Mouse (Mus musculus): ENCODE results near the gene Naa20. TPM values are rescaled to one million over a fixed set of nuclear protein-coding genes. Genes with fewer than 3 reads are reported as not detected.

Gene Naa20
- 119 and 134 TPM in 2 replicates for polyA plus RNA-seq (2015; fragmentation: Nextera tagmentation; extraction: Ambion mirVana)

- peaks cover 3% of the 10 kb centered on the region; the same call in 1 of the 2 replicates for H3K36me3 ChIP-seq (ENCODE audit: control insufficient read depth, insufficient read depth, low read length)
- peak within 1 kb of the TSS; percentile 58 for H3K4me2 ChIP-seq (replicated peaks; ENCODE audit: low read depth)
- WGBS: 85% methylated on average over 6 of the region's 6 CpGs
- H3K27ac ChIP-seq (replicated peaks): peak within 1 kb of the TSS; percentile 93
- 0 out of 2 replicates have a peak, but pooled peaks cover 5% of the 10 kb centered on the region for H3K4me1 ChIP-seq (replicated peaks; ENCODE audit: control insufficient read depth, insufficient read depth)
- no peaks in the 10 kb centered on the region for H3K27me3 ChIP-seq (ENCODE audit: control insufficient read depth, insufficient read depth, low read length)
- no peak for ATAC-seq (ENCODE audit: low FRiP score, low TSS enrichment)
- H3K9me3 ChIP-seq (ENCODE audit: control insufficient read depth, low read length): no peaks in the 10 kb centered on the region
- H3K9ac ChIP-seq (ENCODE audit: low read length): no peak within 1 kb of the TSS
- peak within 1 kb of the TSS; percentile 98 for H3K4me3 ChIP-seq (ENCODE audit: low read depth, low read length)
- no peak for DNase-seq (ENCODE audit: low spot score)
- no peak for TF ChIP-seq CTCF (IDR thresholded peaks at IDR 0.05; ENCODE audit: low read depth)
- TF ChIP-seq EP300 (optimal IDR thresholded peaks at IDR 0.05): no peak
Measured at GRCm38 (mm10) chr2:145901861-145902260, at the start of gene Naa20. Gene Naa20 (plus strand): TSS chr2:145902099.

DNA sequence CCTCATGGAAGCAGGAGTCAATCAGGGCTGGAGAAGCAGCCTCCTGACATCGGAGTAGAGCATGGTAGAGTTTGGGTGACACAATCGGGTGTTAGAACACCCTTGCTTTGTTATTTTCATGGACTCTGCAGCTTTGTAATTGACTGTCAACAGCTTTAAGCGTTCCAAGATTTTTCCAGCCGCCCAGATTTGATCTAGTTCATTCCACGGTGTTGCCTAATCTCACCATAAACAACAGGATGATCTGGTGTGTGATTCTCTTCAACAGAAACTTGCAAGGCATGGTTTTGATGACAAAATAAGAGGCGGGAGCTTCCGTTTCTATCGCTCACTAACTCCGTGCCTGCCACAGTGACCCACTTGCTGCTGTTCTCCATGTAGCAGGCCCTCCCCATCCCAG is 46.1 kb upstream of the Naa20 start:
- no peak overlapping the region for H3K4me3 ChIP-seq (ENCODE audit: low read depth, low read length)
- no peaks in the 10 kb centered on the region for H3K9me3 ChIP-seq (ENCODE audit: control insufficient read depth, low read length)
- no peak for TF ChIP-seq CTCF (IDR thresholded peaks at IDR 0.05; ENCODE audit: low read depth)
- no peak for TF ChIP-seq EP300 (optimal IDR thresholded peaks at IDR 0.05)
- H3K36me3 ChIP-seq (ENCODE audit: control insufficient read depth, insufficient read depth, low read length): no peaks in the 10 kb centered on the region
- H3K9ac ChIP-seq (ENCODE audit: low read length): no peak overlapping the region
- DNase-seq (ENCODE audit: low spot score): no peak
- no peak for ATAC-seq (ENCODE audit: low FRiP score, low TSS enrichment)
- peak overlapping the region; percentile 65 for H3K27ac ChIP-seq (replicated peaks)
- no peaks in the 10 kb centered on the region for H3K27me3 ChIP-seq (ENCODE audit: control insufficient read depth, insufficient read depth, low read length)
- no peak overlapping the region for H3K4me2 ChIP-seq (replicated peaks; ENCODE audit: low read depth)
- peaks cover 3% of the 10 kb centered on the region; the same call in 1 of the 2 replicates for H3K4me1 ChIP-seq (replicated peaks; ENCODE audit: control insufficient read depth, insufficient read depth)
- WGBS: 48% methylated on average over 9 of the region's 9 CpGs

GRCm38 (mm10) chr2:145857864-145858263 is 44.0 kb upstream of the Naa20 start:
- Histone ChIP-seq H3K27me3 (ENCODE audit: control insufficient read depth, insufficient read depth, low read length) (no peaks in the 10 kb centered on the region), H3K9ac (ENCODE audit: low read length) (no peak overlapping the region), H3K4me1 (replicated peaks; ENCODE audit: control insufficient read depth, insufficient read depth) (no peaks in the 10 kb centered on the region), H3K27ac (replicated peaks) (0 out of 2 replicates have a peak overlapping the region, but pooled peaks have one; percentile 98), H3K36me3 (ENCODE audit: control insufficient read depth, insufficient read depth, low read length) (no peaks in the 10 kb centered on the region), H3K4me2 (replicated peaks; ENCODE audit: low read depth) (no peak overlapping the region), H3K4me3 (ENCODE audit: low read depth, low read length) (no peak overlapping the region), H3K9me3 (ENCODE audit: control insufficient read depth, low read length) (no peaks in the 10 kb centered on the region)
- no peak for TF ChIP-seq CTCF (IDR thresholded peaks at IDR 0.05; ENCODE audit: low read depth)
- TF ChIP-seq EP300 (optimal IDR thresholded peaks at IDR 0.05): no peak
- ATAC-seq (ENCODE audit: low FRiP score, low TSS enrichment): no peak
- no peak for DNase-seq (ENCODE audit: low spot score)
- 64% methylated on average over 8 of the region's 8 CpGs for WGBS

DNA sequence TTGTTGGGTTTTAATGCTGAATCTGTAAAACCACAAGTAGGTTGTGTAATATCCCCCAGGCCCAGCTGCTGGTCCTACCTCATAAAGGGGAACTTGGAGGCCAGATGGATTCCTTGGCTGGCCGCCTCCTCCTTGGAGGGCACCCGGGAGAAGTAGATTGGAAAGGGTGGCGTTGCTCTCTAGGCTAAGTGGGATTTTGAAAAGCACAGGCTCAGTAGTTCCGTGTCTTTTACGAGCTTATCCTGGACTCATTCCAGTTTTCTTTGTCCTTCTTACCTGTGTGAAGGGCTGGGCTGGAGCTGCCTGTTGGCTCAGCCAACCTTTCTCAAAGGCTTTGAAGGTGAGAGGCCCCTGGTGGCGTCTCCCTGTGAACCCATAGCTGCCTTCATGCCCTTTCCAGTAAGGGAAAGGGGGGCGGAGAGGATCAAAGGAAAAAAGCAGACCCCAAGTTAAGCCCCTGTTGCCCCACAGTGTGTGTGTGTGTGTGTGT is 42.4 kb upstream of the Naa20 start:
- DNase-seq (ENCODE audit: low spot score) (peak; percentile 71), ATAC-seq (ENCODE audit: low FRiP score, low TSS enrichment) (peak; percentile 61)
- Histone ChIP-seq H3K27me3 (ENCODE audit: control insufficient read depth, insufficient read depth, low read length) (no peaks in the 10 kb centered on the region), H3K4me2 (replicated peaks; ENCODE audit: low read depth) (peak overlapping the region; percentile 72), H3K9me3 (ENCODE audit: control insufficient read depth, low read length) (no peaks in the 10 kb centered on the region), H3K4me3 (ENCODE audit: low read depth, low read length) (peak overlapping the region; percentile 63; the same call in 1 of the 2 replicates), H3K27ac (replicated peaks) (peak overlapping the region; percentile 98), H3K36me3 (ENCODE audit: control insufficient read depth, insufficient read depth, low read length) (no peaks in the 10 kb centered on the region), H3K4me1 (replicated peaks; ENCODE audit: control insufficient read depth, insufficient read depth) (0 out of 2 replicates have a peak, but pooled peaks cover 3% of the 10 kb centered on the region), H3K9ac (ENCODE audit: low read length) (peak overlapping the region; percentile 53)
- WGBS: 17% methylated on average over 7 of the region's 7 CpGs
- TF ChIP-seq EP300 (optimal IDR thresholded peaks at IDR 0.05) (no peak), CTCF (IDR thresholded peaks at IDR 0.05; ENCODE audit: low read depth) (no peak; the same call in 1 of the 2 replicates)

DNA sequence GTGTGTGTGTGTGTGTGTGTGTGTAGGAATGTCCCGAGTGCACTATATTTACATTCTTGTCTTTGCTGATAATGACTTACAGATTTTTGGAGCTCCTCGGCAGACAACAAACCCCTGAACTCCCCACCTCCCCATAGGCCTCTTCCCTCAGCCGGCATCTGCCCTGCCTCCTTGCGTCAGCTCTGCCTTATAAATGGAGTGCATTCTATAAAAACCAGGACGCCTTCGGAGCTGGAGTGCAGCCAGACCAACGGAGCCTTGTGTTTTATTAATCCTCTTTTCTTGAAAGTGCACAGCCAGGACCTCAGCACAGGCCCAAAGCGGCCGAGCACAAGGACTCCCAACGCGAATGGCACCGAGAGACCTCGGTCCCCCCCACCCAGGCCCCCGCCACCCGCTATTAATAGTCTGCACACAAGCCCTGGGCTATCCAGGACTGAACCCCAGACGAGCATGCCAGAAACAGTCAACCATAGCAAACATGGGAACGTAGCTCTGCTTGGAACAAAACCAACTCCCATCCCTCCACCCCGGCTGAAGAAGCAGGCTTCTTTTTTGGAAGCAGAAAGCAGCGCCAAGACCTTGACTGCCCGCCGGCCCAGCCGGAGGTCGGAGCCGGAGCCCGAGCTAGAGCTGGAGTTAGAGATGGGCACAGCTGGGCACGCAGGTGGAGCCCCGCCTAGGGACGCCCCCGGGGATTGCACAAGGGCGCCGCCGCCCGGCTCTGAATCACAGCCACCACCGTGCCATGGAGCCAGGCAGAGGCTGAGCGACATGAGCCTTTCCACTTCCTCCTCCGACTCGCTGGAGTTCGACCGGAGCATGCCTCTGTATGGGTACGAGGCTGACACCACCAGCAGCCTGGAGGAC is 41.7 kb upstream of the Naa20 start:
- WGBS: 1% methylated on average over 40 of the region's 40 CpGs
- Histone ChIP-seq H3K27ac (replicated peaks) (peak overlapping the region; percentile 98), H3K9ac (ENCODE audit: low read length) (peak overlapping the region; percentile 84), H3K36me3 (ENCODE audit: control insufficient read depth, insufficient read depth, low read length) (no peaks in the 10 kb centered on the region), H3K27me3 (ENCODE audit: control insufficient read depth, insufficient read depth, low read length) (no peaks in the 10 kb centered on the region), H3K4me3 (ENCODE audit: low read depth, low read length) (peak overlapping the region; percentile 63), H3K4me2 (replicated peaks; ENCODE audit: low read depth) (peak overlapping the region; percentile 72), H3K9me3 (ENCODE audit: control insufficient read depth, low read length) (no peaks in the 10 kb centered on the region), H3K4me1 (replicated peaks; ENCODE audit: control insufficient read depth, insufficient read depth) (0 out of 2 replicates have a peak, but pooled peaks cover 3% of the 10 kb centered on the region)
- ATAC-seq (ENCODE audit: low FRiP score, low TSS enrichment): peak; percentile 91
- peak; percentile 92 for DNase-seq (ENCODE audit: low spot score)
- TF ChIP-seq CTCF (IDR thresholded peaks at IDR 0.05; ENCODE audit: low read depth) (peak; percentile 70), EP300 (optimal IDR thresholded peaks at IDR 0.05) (no peak)
